Mouse (Mus musculus) small intestine, adult 2 months (tissue): Measurements from ENCODE around the gene Caskin1.

Source experiments
- CTCF ChIP-seq: fragments of 200-500 bp; IDR thresholded peaks from 2 replicates; pipeline ENCODE4 v1.5.1; 2012; ENCODE audit warnings: low read depth, mild to moderate bottlenecking, control low read depth, inconsistent platforms, low read length, moderate library complexity, mixed read lengths; ENCODE audit not compliant: insufficient replicate concordance, insufficient read length; ENCODE audit errors: extremely low read depth
- POLR2A ChIP-seq: fragments of 200-500 bp; IDR thresholded peaks from 2 replicates; pipeline ENCODE4 v1.6.1; 2012; ENCODE audit warnings: low read depth, mild to moderate bottlenecking, control low read depth, inconsistent platforms, low read length, moderate library complexity

DNA sequence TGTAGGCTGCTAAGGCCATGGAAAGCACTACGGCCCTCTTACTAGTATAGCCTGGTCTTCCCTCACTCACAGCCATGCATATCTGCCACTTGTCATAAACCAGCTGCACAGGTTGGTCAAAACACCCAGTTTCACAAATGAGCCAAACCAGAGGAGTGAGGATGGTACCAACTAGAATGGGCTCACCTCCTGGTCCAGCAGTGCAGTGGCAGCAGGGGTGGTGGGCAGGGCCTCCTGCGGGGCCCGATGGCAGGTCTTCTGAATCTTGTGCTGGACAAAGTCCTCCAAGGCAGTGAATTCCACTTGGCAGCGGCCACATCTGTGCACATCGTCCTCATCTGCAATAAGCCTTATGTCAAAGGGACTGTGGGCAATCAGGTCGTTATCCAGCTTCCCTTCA is 37.2 kb upstream of the Caskin1 start:
- TF ChIP-seq CTCF (no peak), POLR2A (no peak)
